Mouse (Mus musculus): ENCODE results near the gene Gm45261. TPM values are rescaled to one million over a fixed set of nuclear protein-coding genes. Genes with fewer than 3 reads are reported as not detected.

The Gm45261 gene
- polyA plus RNA-seq, 1 experiment = not detected

GRCm38 (mm10) chr1:80451914-80452549 lies 9.2 kb downstream of the Gm45261 start:
- DNase-seq (ENCODE audit: low read depth) = no peak
- no peak for TF ChIP-seq POLR2A (IDR thresholded peaks at IDR 0.05; ENCODE audit: borderline replicate concordance, extremely low read depth, insufficient read depth, insufficient read length, poor library complexity, severe bottlenecking)
- TF ChIP-seq CTCF (IDR thresholded peaks at IDR 0.05; ENCODE audit: borderline replicate concordance, extremely low read depth, insufficient read depth, insufficient read length) = no peak

GRCm38 (mm10) chr1:80447554-80447953 lies 13.7 kb downstream of the Gm45261 start:
- DNase-seq (ENCODE audit: low read depth) = no peak
- no peak for TF ChIP-seq POLR2A (IDR thresholded peaks at IDR 0.05; ENCODE audit: borderline replicate concordance, extremely low read depth, insufficient read depth, insufficient read length, poor library complexity, severe bottlenecking)
- no peak for TF ChIP-seq CTCF (IDR thresholded peaks at IDR 0.05; ENCODE audit: borderline replicate concordance, extremely low read depth, insufficient read depth, insufficient read length)

GRCm38 (mm10) chr1:80440911-80441310 lies 20.3 kb downstream of the Gm45261 start:
- TF ChIP-seq CTCF (IDR thresholded peaks at IDR 0.05; ENCODE audit: borderline replicate concordance, extremely low read depth, insufficient read depth, insufficient read length) (no peak), POLR2A (IDR thresholded peaks at IDR 0.05; ENCODE audit: borderline replicate concordance, extremely low read depth, insufficient read depth, insufficient read length, poor library complexity, severe bottlenecking) (no peak)
- no peak for DNase-seq (ENCODE audit: low read depth)

- no peak for DNase-seq (ENCODE audit: low read depth)
- TF ChIP-seq POLR2A (IDR thresholded peaks at IDR 0.05; ENCODE audit: borderline replicate concordance, extremely low read depth, insufficient read depth, insufficient read length, poor library complexity, severe bottlenecking) (no peak), CTCF (IDR thresholded peaks at IDR 0.05; ENCODE audit: borderline replicate concordance, extremely low read depth, insufficient read depth, insufficient read length) (no peak)
Measured at GRCm38 (mm10) chr1:80438506-80438905, 22.7 kb downstream of the Gm45261 start.

- TF ChIP-seq CTCF (IDR thresholded peaks at IDR 0.05; ENCODE audit: borderline replicate concordance, extremely low read depth, insufficient read depth, insufficient read length) (no peak), POLR2A (IDR thresholded peaks at IDR 0.05; ENCODE audit: borderline replicate concordance, extremely low read depth, insufficient read depth, insufficient read length, poor library complexity, severe bottlenecking) (no peak)
Measured at GRCm38 (mm10) chr1:80427946-80428345, 33.3 kb downstream of the Gm45261 start.

GRCm38 (mm10) chr1:80427425-80427824 lies 33.8 kb downstream of the Gm45261 start:
- TF ChIP-seq POLR2A (IDR thresholded peaks at IDR 0.05; ENCODE audit: borderline replicate concordance, extremely low read depth, insufficient read depth, insufficient read length, poor library complexity, severe bottlenecking) = no peak
- no peak for TF ChIP-seq CTCF (IDR thresholded peaks at IDR 0.05; ENCODE audit: borderline replicate concordance, extremely low read depth, insufficient read depth, insufficient read length)
- peak; percentile 47 for DNase-seq (ENCODE audit: low read depth)

More at GRCm38 (mm10) chr1:80427946-80428345, 33.3 kb downstream of the Gm45261 start:
- no peak for DNase-seq (ENCODE audit: low read depth)

- TF ChIP-seq CTCF (IDR thresholded peaks at IDR 0.05; ENCODE audit: borderline replicate concordance, extremely low read depth, insufficient read depth, insufficient read length) (no peak), POLR2A (IDR thresholded peaks at IDR 0.05; ENCODE audit: borderline replicate concordance, extremely low read depth, insufficient read depth, insufficient read length, poor library complexity, severe bottlenecking) (no peak)
- DNase-seq (ENCODE audit: low read depth) = no peak
Measured at GRCm38 (mm10) chr1:80424666-80425065, 36.6 kb downstream of the Gm45261 start.

GRCm38 (mm10) chr1:80418321-80419045 lies 42.8 kb downstream of the Gm45261 start:
- no peak for DNase-seq (ENCODE audit: low read depth)
- no peak for TF ChIP-seq POLR2A (IDR thresholded peaks at IDR 0.05; ENCODE audit: borderline replicate concordance, extremely low read depth, insufficient read depth, insufficient read length, poor library complexity, severe bottlenecking)
- TF ChIP-seq CTCF (IDR thresholded peaks at IDR 0.05; ENCODE audit: borderline replicate concordance, extremely low read depth, insufficient read depth, insufficient read length) = no peak

GRCm38 (mm10) chr1:80416329-80416728 lies 44.9 kb downstream of the Gm45261 start:
- no peak for DNase-seq (ENCODE audit: low read depth)
- TF ChIP-seq POLR2A (IDR thresholded peaks at IDR 0.05; ENCODE audit: borderline replicate concordance, extremely low read depth, insufficient read depth, insufficient read length, poor library complexity, severe bottlenecking) (no peak), CTCF (IDR thresholded peaks at IDR 0.05; ENCODE audit: borderline replicate concordance, extremely low read depth, insufficient read depth, insufficient read length) (no peak)

GRCm38 (mm10) chr1:80412521-80412920 lies 48.7 kb downstream of the Gm45261 start:
- TF ChIP-seq CTCF (IDR thresholded peaks at IDR 0.05; ENCODE audit: borderline replicate concordance, extremely low read depth, insufficient read depth, insufficient read length) (no peak), POLR2A (IDR thresholded peaks at IDR 0.05; ENCODE audit: borderline replicate concordance, extremely low read depth, insufficient read depth, insufficient read length, poor library complexity, severe bottlenecking) (no peak)

GRCm38 (mm10) chr1:80410229-80410973 lies 50.8 kb downstream of the Gm45261 start:
- no peak for TF ChIP-seq POLR2A (IDR thresholded peaks at IDR 0.05; ENCODE audit: borderline replicate concordance, extremely low read depth, insufficient read depth, insufficient read length, poor library complexity, severe bottlenecking)
- TF ChIP-seq CTCF (IDR thresholded peaks at IDR 0.05; ENCODE audit: borderline replicate concordance, extremely low read depth, insufficient read depth, insufficient read length) = no peak
- DNase-seq (ENCODE audit: low read depth) = no peak

More at GRCm38 (mm10) chr1:80412521-80412920, 48.7 kb downstream of the Gm45261 start:
- no peak for DNase-seq (ENCODE audit: low read depth)

Data from brain, embryonic 14.5 days (tissue).